In genomic region chr2:158365099-158365850, GRCm38 (mm10) we compare ENCODE assay signal across 24 mouse cellular contexts. TPM values are rescaled to one million over a fixed set of nuclear protein-coding genes. Genes with fewer than 3 reads are reported as not detected.
"Had no signal": no experiment of that assay in that cellular context is flagged by ENCODE, and none has a peak within 500 bp of the region (broad histone marks: within the 10 kb centered on the region; RNA-seq: fewer than 3 reads in every experiment).

No protein-coding gene starts in this region.

- H3K4me2 ChIP-seq: heart, embryonic 11.5 days; heart, embryonic 13.5 days; heart, embryonic 15.5 days; hindbrain, embryonic 13.5 days; hindbrain, embryonic 15.5 days; limb, embryonic 13.5 days; limb, embryonic 15.5 days; liver, embryonic 13.5 days; liver, embryonic 15.5 days had no signal

- H3K36me3 ChIP-seq: heart, embryonic 15.5 days; hindbrain, embryonic 15.5 days; limb, embryonic 15.5 days; liver, embryonic 15.5 days had no signal

- H3K27ac ChIP-seq: heart, embryonic 13.5 days; heart, embryonic 15.5 days; hindbrain, embryonic 13.5 days; hindbrain, embryonic 15.5 days; hindbrain, postnatal 0 days; limb, embryonic 13.5 days; limb, embryonic 15.5 days; liver, embryonic 13.5 days; liver, embryonic 15.5 days had no signal

- H3K27me3 ChIP-seq: heart, embryonic 13.5 days; heart, embryonic 15.5 days; hindbrain, embryonic 13.5 days; hindbrain, embryonic 15.5 days; limb, embryonic 13.5 days; limb, embryonic 15.5 days; liver, embryonic 13.5 days; liver, embryonic 15.5 days had no signal

- H3K9me3 ChIP-seq: heart, embryonic 13.5 days; heart, embryonic 15.5 days; hindbrain, embryonic 13.5 days; hindbrain, embryonic 15.5 days; limb, embryonic 13.5 days; limb, embryonic 15.5 days; liver, embryonic 13.5 days; liver, embryonic 15.5 days had no signal

- H3K9ac ChIP-seq: forebrain, postnatal 0 days; heart, embryonic 13.5 days; heart, embryonic 15.5 days; hindbrain, embryonic 13.5 days; hindbrain, embryonic 15.5 days; limb, embryonic 13.5 days; limb, embryonic 15.5 days; liver, embryonic 13.5 days; liver, embryonic 15.5 days had no signal

- ATAC-seq: forebrain, postnatal 0 days; hindbrain, postnatal 0 days; intestine, embryonic 16.5 days had no signal

- H3K4me3 ChIP-seq: heart, embryonic 13.5 days; heart, embryonic 15.5 days; hindbrain, embryonic 13.5 days; hindbrain, embryonic 15.5 days; limb, embryonic 13.5 days; limb, embryonic 15.5 days; liver, embryonic 13.5 days; liver, embryonic 15.5 days had no signal

- DNase-seq: forebrain, postnatal 0 days; gastrocnemius, postnatal 14 days; gastrocnemius, postnatal 36 days; heart, adult 18-20 months; heart, postnatal 14 days; heart, postnatal 36 days; kidney, adult 18-20 months; kidney, postnatal 10 days; kidney, postnatal 36 days; layer of hippocampus, adult 9-11 months; layer of hippocampus, postnatal 36 days; left cerebral cortex, postnatal 4 days; liver, embryonic 13.5 days had no signal

RNA-seq across cellular contexts. Expression of gene Snhg11, which starts 10.2 kb away (rescaled TPM):
- total RNA-seq: heart, postnatal 36 days; hematopoietic stem cell, adult 5-6 weeks had no signal
